Mouse (Mus musculus) left cerebral cortex, postnatal 4 days (tissue): ENCODE results near the gene Tgfa. TPM values are rescaled to one million over a fixed set of nuclear protein-coding genes. Genes with fewer than 3 reads are reported as not detected.

Experiments
- DNase-seq: peaks from one replicate; pipeline ENCODE4 v3.0.0-alpha.2; 2022
- intact Hi-C: fragments of 180-260 bp; cut with DNase I; formaldehyde crosslinking; loops from one replicate; pipeline ENCODE4 v1.15.1; 2025
- total RNA-seq, 2 experiments: library from RNA; stranded (reverse); gene quantifications; 2 replicates each; pipeline ENCODE4 v1.2.3; 2021

Tgfa gene
- total RNA-seq, 2 experiments from 2014 or later, result 28.6 TPM

- intact Hi-C loops, result no loop called here
- DNase-seq, result no peak
Measured at GRCm38 (mm10) chr6:86277620-86278019, 82.6 kb downstream of the Tgfa start.

- no peak for DNase-seq
- intact Hi-C loops, result no loop called here
Measured at GRCm38 (mm10) chr6:86281573-86282210, 86.7 kb downstream of the Tgfa start.

GRCm38 (mm10) chr6:86293301-86293700 lies 98.3 kb downstream of the Tgfa start:
- intact Hi-C loops, result no loop called here
- DNase-seq, result no peak

GRCm38 (mm10) chr6:86295451-86295850 lies 100.4 kb downstream of the Tgfa start:
- intact Hi-C loops, result no loop called here
- DNase-seq, result no peak

- intact Hi-C loops, result no loop called here
- DNase-seq, result no peak
Measured at GRCm38 (mm10) chr6:86296126-86296525, 101.1 kb downstream of the Tgfa start.

GRCm38 (mm10) chr6:86296938-86297337 lies 101.9 kb downstream of the Tgfa start:
- intact Hi-C loops, result no loop called here
- no peak for DNase-seq

GRCm38 (mm10) chr6:86298961-86299360 lies 103.9 kb downstream of the Tgfa start:
- DNase-seq, result no peak
- intact Hi-C loops, result no loop called here

- intact Hi-C loops, result no loop called here
- DNase-seq, result no peak
Measured at GRCm38 (mm10) chr6:86299381-86299780, 104.4 kb downstream of the Tgfa start.

GRCm38 (mm10) chr6:86305680-86306079 lies 110.7 kb downstream of the Tgfa start:
- intact Hi-C loops, result no loop called here

GRCm38 (mm10) chr6:86314011-86314410 lies 119.0 kb downstream of the Tgfa start:
- intact Hi-C loops, result no loop called here
- DNase-seq, result no peak

More at GRCm38 (mm10) chr6:86305680-86306079, 110.7 kb downstream of the Tgfa start:
- DNase-seq, result no peak

- intact Hi-C loops, result no loop called here
- DNase-seq, result no peak
Measured at GRCm38 (mm10) chr6:86317066-86317465, 122.0 kb downstream of the Tgfa start.

GRCm38 (mm10) chr6:86318855-86319254 lies 123.8 kb downstream of the Tgfa start:
- intact Hi-C loops, result no loop called here

GRCm38 (mm10) chr6:86322031-86322563 lies 127.1 kb downstream of the Tgfa start:
- intact Hi-C loops, result no loop called here
- no peak for DNase-seq

More at GRCm38 (mm10) chr6:86318855-86319254, 123.8 kb downstream of the Tgfa start:
- no peak for DNase-seq

GRCm38 (mm10) chr6:86322991-86323390 lies 128.0 kb downstream of the Tgfa start:
- no peak for DNase-seq
- intact Hi-C loops, result no loop called here

- DNase-seq, result no peak
- intact Hi-C loops, result no loop called here
Measured at GRCm38 (mm10) chr6:86324400-86324799, 129.4 kb downstream of the Tgfa start.

Other genes starting within 250 kb of the Tgfa start
- gene Dusp11, start 233.6 kb upstream of the Tgfa start, total RNA-seq, result 100 to 1,000 TPM in 1 of 2 experiments, 10 to 100 TPM in 1; 98.3 to 114 TPM
- gene Figla, start 179.1 kb upstream of the Tgfa start, total RNA-seq, result not detected
- gene Add2, start 166.5 kb upstream of the Tgfa start, total RNA-seq, result 100 to 1,000 TPM; 256 to 274 TPM
- 10 to 100 TPM; 45.4 to 50.4 TPM for gene Fam136a, start 170.4 kb downstream of the Tgfa start, total RNA-seq
- gene Snrpg, start 176.1 kb downstream of the Tgfa start, total RNA-seq, result 100 to 1,000 TPM; 120 to 152 TPM
- gene Pcyox1, start 201.9 kb downstream of the Tgfa start, total RNA-seq, result 100 to 1,000 TPM; 105 to 113 TPM
- gene Tia1, start 209.0 kb downstream of the Tgfa start, total RNA-seq, result 100 to 1,000 TPM; 192 TPM
- not detected for gene Gm44790, start 231.4 kb downstream of the Tgfa start, total RNA-seq
- 10 to 100 TPM; 16.2 to 17.6 TPM for gene C87436, start 243.2 kb downstream of the Tgfa start, total RNA-seq